Mouse (Mus musculus) ES-Bruce4 (cell line): ENCODE measurements around the gene Artn.

ENCODE experiments used
- CTCF ChIP-seq: IDR thresholded peaks from one replicate; pipeline ENCODE4 v1.8.1; 2011; ENCODE audit warnings: low read depth, low read length
- EP300 ChIP-seq: IDR thresholded peaks from 2 replicates; pipeline ENCODE4 v1.6.1; 2011; ENCODE audit warnings: low read depth, low read length; ENCODE audit not compliant: insufficient read depth
- POLR2A ChIP-seq: IDR thresholded peaks from one replicate; pipeline ENCODE4 v1.8.1; 2011; ENCODE audit warnings: low read length; ENCODE audit not compliant: insufficient read depth

DNA sequence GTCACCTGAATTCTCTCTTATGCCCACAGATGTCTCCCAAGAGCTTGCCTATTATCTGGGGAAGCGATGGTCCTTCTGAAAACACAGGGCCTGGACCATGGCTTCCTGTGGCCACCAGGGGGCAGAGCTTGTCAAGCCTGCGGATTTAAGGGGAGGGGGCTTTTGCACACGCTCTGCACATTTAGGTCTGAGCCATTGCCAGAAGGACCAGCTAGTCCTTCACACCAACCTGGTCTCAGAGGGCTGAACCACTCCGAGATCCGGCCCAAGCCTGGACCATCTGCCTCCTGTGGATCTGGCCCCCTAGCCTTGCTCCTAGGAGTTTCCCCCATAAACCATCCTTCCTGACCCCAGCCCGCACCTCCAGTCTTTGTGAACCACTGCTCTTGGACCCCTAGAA, 1.3 kb downstream of the Artn start:
- TF ChIP-seq EP300 (no peak), CTCF (peak; percentile 90), POLR2A (no peak)
